Mouse (Mus musculus) cerebellum, adult 11 months (tissue): ENCODE data around the gene Mrpl24.

Experiments used
- DNase-seq: peaks from one replicate; pipeline ENCODE4 v3.0.0; 2022

Mrpl24 gene

GRCm38 (mm10) chr3:87910573-87911141 lies 8.6 kb upstream of the Mrpl24 start:
- peak; percentile 55 for DNase-seq

- no peak for DNase-seq
These were observed 5.8 kb upstream of the Mrpl24 start for GRCm38 (mm10) chr3:87913491-87913890.

GRCm38 (mm10) chr3:87913891-87914290 lies 5.4 kb upstream of the Mrpl24 start:
- DNase-seq = no peak

GRCm38 (mm10) chr3:87916990-87917389 lies 2.3 kb upstream of the Mrpl24 start:
- no peak for DNase-seq

- no peak for DNase-seq
These were observed 755 bp upstream of the Mrpl24 start for GRCm38 (mm10) chr3:87918551-87918950.

GRCm38 (mm10) chr3:87920270-87920943 lies 1.1 kb downstream of the Mrpl24 start:
- DNase-seq = no peak

- DNase-seq = no peak
These were observed 5.7 kb downstream of the Mrpl24 start for GRCm38 (mm10) chr3:87924996-87925395.

GRCm38 (mm10) chr3:87927452-87927851 lies 8.1 kb downstream of the Mrpl24 start:
- DNase-seq = no peak

GRCm38 (mm10) chr3:87929341-87930077 lies 10.2 kb downstream of the Mrpl24 start:
- no peak for DNase-seq

GRCm38 (mm10) chr3:87930078-87930795 lies 10.9 kb downstream of the Mrpl24 start, which contains the start of the genes Isg20l2 and Rrnad1:
TSS of gene Isg20l2 (plus strand) at chr3:87930314.
TSS of gene Rrnad1 (minus strand) at chr3:87930717.
- peak; percentile 94 for DNase-seq

GRCm38 (mm10) chr3:87934026-87934425 lies 14.7 kb downstream of the Mrpl24 start:
- DNase-seq = no peak

- DNase-seq = no peak
These were observed 15.2 kb downstream of the Mrpl24 start for GRCm38 (mm10) chr3:87934501-87934900.

- no peak for DNase-seq
These were observed 15.9 kb downstream of the Mrpl24 start for GRCm38 (mm10) chr3:87935201-87935600.

- DNase-seq = peak; percentile 65
These were observed 16.5 kb downstream of the Mrpl24 start for GRCm38 (mm10) chr3:87935776-87936175.

- no peak for DNase-seq
These were observed 21.3 kb downstream of the Mrpl24 start for GRCm38 (mm10) chr3:87940611-87941010.

GRCm38 (mm10) chr3:87942471-87942870 lies 23.2 kb downstream of the Mrpl24 start:
- no peak for DNase-seq

- no peak for DNase-seq
These were observed 24.3 kb downstream of the Mrpl24 start for GRCm38 (mm10) chr3:87943586-87943985.

- no peak for DNase-seq
These were observed 25.7 kb downstream of the Mrpl24 start for GRCm38 (mm10) chr3:87944838-87945600.

GRCm38 (mm10) chr3:87945781-87946540 lies 26.7 kb downstream of the Mrpl24 start:
- no peak for DNase-seq

GRCm38 (mm10) chr3:87946541-87946860 lies 27.2 kb downstream of the Mrpl24 start:
- DNase-seq = no peak

GRCm38 (mm10) chr3:87947056-87947810 lies 27.9 kb downstream of the Mrpl24 start:
- DNase-seq = no peak
